Mouse (Mus musculus) mouse embryonic stem cell (cell line): ENCODE measurements around the gene Ptgs1.

Experiments
- in situ Hi-C, 2 experiments: fragments of 300-500 bp; cut with MboI; formaldehyde crosslinking; loops; 1 replicate in 1 of 2; 3 replicates in 1 of 2; pipeline ENCODE4 v1.14.3; 2019 to 2020; ENCODE audit warnings: low sequenced_read_pairs in 2 of 2, low pct_unique_long_range_greater_than_20kb in 1 of 2, mixed read lengths in 1 of 2; ENCODE audit not compliant: unreplicated experiment in 1 of 2

Gene Ptgs1

GRCm38 (mm10) chr2:36211785-36212184, 18.4 kb upstream of the Ptgs1 start:
- in situ Hi-C loops = loop anchor here (5.0 to 10.0 kb wide), 2 partner anchors 204 to 207 kb away; no protein-coding TSS in a partner anchor

- in situ Hi-C loops = loop anchor here (5.0 to 10.0 kb wide), 2 partner anchors 206 to 208 kb away; no protein-coding TSS in a partner anchor
Observed at GRCm38 (mm10) chr2:36213108-36213507, 17.1 kb upstream of the Ptgs1 start.

- in situ Hi-C loops = loop anchor here (5.0 to 10.0 kb wide), 2 partner anchors 207 to 209 kb away; no protein-coding TSS in a partner anchor
Observed at GRCm38 (mm10) chr2:36214023-36214422, 16.2 kb upstream of the Ptgs1 start.

GRCm38 (mm10) chr2:36214425-36214824, 15.8 kb upstream of the Ptgs1 start:
- in situ Hi-C loops = loop anchor here (5.0 to 10.0 kb wide), 2 partner anchors 207 to 210 kb away; no protein-coding TSS in a partner anchor

GRCm38 (mm10) chr2:36215203-36215739, 15.0 kb upstream of the Ptgs1 start:
- in situ Hi-C loops = loop anchor here in 1 of 2 experiments (10.0 kb wide), 1 partner anchor 210 kb away; no protein-coding TSS in a partner anchor

GRCm38 (mm10) chr2:36216546-36216945, 13.7 kb upstream of the Ptgs1 start:
- in situ Hi-C loops = loop anchor here in 1 of 2 experiments (10.0 kb wide), 1 partner anchor 212 kb away; no protein-coding TSS in a partner anchor

GRCm38 (mm10) chr2:36216953-36217573, 13.2 kb upstream of the Ptgs1 start:
- in situ Hi-C loops = loop anchor here in 1 of 2 experiments (10.0 kb wide), 1 partner anchor 212 kb away; no protein-coding TSS in a partner anchor

GRCm38 (mm10) chr2:36217692-36218233, 12.5 kb upstream of the Ptgs1 start:
- in situ Hi-C loops = loop anchor here in 1 of 2 experiments (10.0 kb wide), 1 partner anchor 213 kb away; no protein-coding TSS in a partner anchor

- in situ Hi-C loops = no loop called here
Observed at GRCm38 (mm10) chr2:36220106-36220505, 10.1 kb upstream of the Ptgs1 start.

- in situ Hi-C loops = no loop called here
Observed at GRCm38 (mm10) chr2:36220891-36221290, 9.3 kb upstream of the Ptgs1 start.

- in situ Hi-C loops = no loop called here
Observed at GRCm38 (mm10) chr2:36222168-36222848, 7.9 kb upstream of the Ptgs1 start.

GRCm38 (mm10) chr2:36223436-36223835, 6.8 kb upstream of the Ptgs1 start:
- in situ Hi-C loops = no loop called here

GRCm38 (mm10) chr2:36224153-36224552, 6.1 kb upstream of the Ptgs1 start:
- in situ Hi-C loops = no loop called here

GRCm38 (mm10) chr2:36224599-36224998, 5.6 kb upstream of the Ptgs1 start:
- in situ Hi-C loops = no loop called here

- in situ Hi-C loops = no loop called here
Observed at GRCm38 (mm10) chr2:36230967-36231366, 741 bp downstream of the Ptgs1 start.

GRCm38 (mm10) chr2:36234526-36235368, 4.5 kb downstream of the Ptgs1 start:
- in situ Hi-C loops = no loop called here

GRCm38 (mm10) chr2:36235917-36236316, 5.7 kb downstream of the Ptgs1 start:
- in situ Hi-C loops = no loop called here

- in situ Hi-C loops = no loop called here
Observed at GRCm38 (mm10) chr2:36236889-36237288, 6.7 kb downstream of the Ptgs1 start.
